Mouse (Mus musculus): ENCODE data around the gene Sfxn3. TPM values are rescaled to one million over a fixed set of nuclear protein-coding genes. Genes with fewer than 3 reads are reported as not detected.

The Sfxn3 gene
- polyA plus RNA-seq, 1 experiment from 2014 or later: 32.1 TPM

- peaks cover 94% of the 10 kb centered on the region for H3K27me3 ChIP-seq
- no peak overlapping the region for H3K27ac ChIP-seq (replicated peaks)
- H3K9me3 ChIP-seq: no peaks in the 10 kb centered on the region
- WGBS: under 1% methylated on average over 17 of the region's 17 CpGs
- peak overlapping the region; percentile 50 for H3K4me2 ChIP-seq (replicated peaks)
- peak overlapping the region; percentile 35 for H3K4me3 ChIP-seq
- H3K36me3 ChIP-seq: no peaks in the 10 kb centered on the region
- H3K4me1 ChIP-seq: peaks cover 35% of the 10 kb centered on the region
- no peak for ATAC-seq (ENCODE audit: low FRiP score, low read depth)
- H3K9ac ChIP-seq (replicated peaks): peak overlapping the region; percentile 31; the same call in 1 of the 2 replicates
Observed at GRCm38 (mm10) chr19:45080711-45081110, 33.4 kb downstream of the Sfxn3 start.

- no peak for ATAC-seq (ENCODE audit: low FRiP score, low read depth)
- Histone ChIP-seq H3K4me1 (peaks cover 31% of the 10 kb centered on the region), H3K4me3 (peak overlapping the region; percentile 35; the same call in 1 of the 2 replicates), H3K4me2 (replicated peaks) (peak overlapping the region; percentile 50), H3K9ac (replicated peaks) (no peak overlapping the region), H3K9me3 (no peaks in the 10 kb centered on the region), H3K27me3 (peaks cover 94% of the 10 kb centered on the region), H3K27ac (replicated peaks) (no peak overlapping the region), H3K36me3 (no peaks in the 10 kb centered on the region)
- 3% methylated on average over 5 of the region's 5 CpGs for WGBS
Observed at GRCm38 (mm10) chr19:45081279-45081678, 34.0 kb downstream of the Sfxn3 start.

DNA sequence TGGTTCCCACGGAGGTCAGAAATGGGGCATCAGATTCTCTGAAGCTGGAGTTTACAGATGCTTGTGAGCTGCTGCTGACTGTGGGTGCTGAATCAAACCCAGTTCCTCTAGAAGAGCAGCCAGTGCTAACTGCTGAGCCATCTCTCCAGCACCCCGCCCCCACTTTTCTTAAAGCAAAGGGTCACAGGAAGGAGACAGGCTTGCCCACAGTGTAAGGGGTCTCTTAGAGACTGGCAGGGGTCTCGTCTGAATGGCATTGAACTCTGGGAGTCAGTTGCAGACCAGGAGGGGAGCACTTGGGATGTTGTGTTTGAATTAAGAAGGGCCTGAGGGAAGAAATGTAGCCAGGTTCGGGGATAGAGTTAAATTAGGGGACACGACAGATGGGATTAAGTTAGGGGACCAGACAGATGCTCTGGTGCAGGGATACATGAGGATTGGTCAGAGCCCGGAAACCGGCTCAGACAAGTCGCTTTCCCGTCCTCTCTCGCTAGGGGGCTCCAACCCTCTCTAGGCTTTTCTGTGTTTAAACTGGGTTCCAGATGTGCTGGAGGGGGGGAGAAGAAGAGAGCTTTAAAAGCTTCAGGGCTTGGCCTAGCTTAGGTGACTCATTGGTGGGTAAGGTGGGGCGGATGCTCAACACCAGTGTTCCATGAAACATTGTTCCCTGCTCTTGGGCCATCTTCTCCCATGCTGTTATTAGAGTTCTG is 34.7 kb downstream of the Sfxn3 start:
- Histone ChIP-seq H3K36me3 (no peaks in the 10 kb centered on the region), H3K27ac (replicated peaks) (no peak overlapping the region), H3K4me2 (replicated peaks) (no peak overlapping the region), H3K4me1 (peaks cover 24% of the 10 kb centered on the region), H3K27me3 (peaks cover 94% of the 10 kb centered on the region), H3K4me3 (no peak overlapping the region), H3K9me3 (no peaks in the 10 kb centered on the region), H3K9ac (replicated peaks) (no peak overlapping the region)
- ATAC-seq (ENCODE audit: low FRiP score, low read depth): no peak
- WGBS: 17% methylated on average over 11 of the region's 11 CpGs

DNA sequence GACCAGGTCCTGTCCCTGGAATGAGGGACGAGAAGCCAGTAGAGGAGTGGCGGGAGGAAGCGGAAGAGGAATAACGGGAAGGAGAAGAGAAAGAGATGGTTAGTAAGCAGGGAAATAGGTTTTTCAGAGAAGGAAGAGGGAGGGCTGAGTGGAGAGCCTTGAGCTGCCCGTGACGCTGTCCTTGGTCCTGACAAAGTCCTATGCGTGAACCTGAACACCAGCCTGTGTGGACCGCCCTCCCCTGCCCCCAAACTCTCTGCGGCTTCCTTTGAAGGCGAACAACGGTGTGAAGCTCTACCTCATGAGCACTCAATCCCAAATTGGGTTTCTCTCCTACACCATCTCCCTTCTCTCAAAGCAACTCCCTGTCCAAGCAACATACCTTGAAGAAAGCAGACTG is 50.6 kb downstream of the Sfxn3 start:
- Histone ChIP-seq H3K27ac (replicated peaks) (no peak overlapping the region), H3K4me2 (replicated peaks) (no peak overlapping the region), H3K4me3 (no peak overlapping the region), H3K4me1 (no peaks in the 10 kb centered on the region), H3K9ac (replicated peaks) (no peak overlapping the region), H3K36me3 (no peaks in the 10 kb centered on the region), H3K9me3 (no peaks in the 10 kb centered on the region), H3K27me3 (peaks cover 16% of the 10 kb centered on the region)
- 30% methylated on average over 10 of the region's 11 CpGs for WGBS
- no peak for ATAC-seq (ENCODE audit: low FRiP score, low read depth)

GRCm38 (mm10) chr19:45100486-45101270 is 53.4 kb downstream of the Sfxn3 start:
- H3K27ac ChIP-seq (replicated peaks): no peak overlapping the region
- ATAC-seq (ENCODE audit: low FRiP score, low read depth): no peak
- whole genome bisulfite sequencing: 77% methylated on average over 8 of the region's 8 CpGs

GRCm38 (mm10) chr19:45105591-45105990 is 58.3 kb downstream of the Sfxn3 start:
- Histone ChIP-seq H3K27ac (replicated peaks) (no peak overlapping the region), H3K4me3 (no peak overlapping the region), H3K36me3 (no peaks in the 10 kb centered on the region), H3K27me3 (peaks cover 52% of the 10 kb centered on the region), H3K4me1 (no peaks in the 10 kb centered on the region), H3K4me2 (replicated peaks) (no peak overlapping the region), H3K9ac (replicated peaks) (no peak overlapping the region), H3K9me3 (no peaks in the 10 kb centered on the region)
- no peak for ATAC-seq (ENCODE audit: low FRiP score, low read depth)
- WGBS: 53% methylated on average over 1 of the region's 1 CpGs

More at GRCm38 (mm10) chr19:45100486-45101270, 53.4 kb downstream of the Sfxn3 start:
- Histone ChIP-seq H3K27me3 (peaks cover 34% of the 10 kb centered on the region), H3K36me3 (no peaks in the 10 kb centered on the region), H3K9ac (replicated peaks) (no peak overlapping the region), H3K4me1 (no peaks in the 10 kb centered on the region), H3K4me3 (no peak overlapping the region), H3K4me2 (replicated peaks) (no peak overlapping the region), H3K9me3 (no peaks in the 10 kb centered on the region)

Other genes starting within 250 kb of the Sfxn3 start
- gene Slf2, start 116.4 kb upstream of the Sfxn3 start, polyA plus RNA-seq (2016; fragmentation: Nextera tagmentation; extraction: Ambion mirVana): 40.7 and 42.9 TPM in 2 replicates
- 8.8 TPM in 2 replicates for gene Sema4g, start 58.4 kb upstream of the Sfxn3 start, polyA plus RNA-seq (2016; fragmentation: Nextera tagmentation; extraction: Ambion mirVana)
- 24.1 and 24.5 TPM in 2 replicates for gene Twnk, start 41.8 kb upstream of the Sfxn3 start, polyA plus RNA-seq (2016; fragmentation: Nextera tagmentation; extraction: Ambion mirVana)
- gene Mrpl43, start 41.1 kb upstream of the Sfxn3 start, polyA plus RNA-seq (2016; fragmentation: Nextera tagmentation; extraction: Ambion mirVana): 70.3 and 78.7 TPM in 2 replicates
- 69.5 and 70.3 TPM in 2 replicates for gene Lzts2, start 33.1 kb upstream of the Sfxn3 start, polyA plus RNA-seq (2016; fragmentation: Nextera tagmentation; extraction: Ambion mirVana)
- gene Pdzd7, start 1.8 kb upstream of the Sfxn3 start, polyA plus RNA-seq (2016; fragmentation: Nextera tagmentation; extraction: Ambion mirVana): 0.46 and 0.84 TPM in 2 replicates
- gene Kazald1, start 27.7 kb downstream of the Sfxn3 start, polyA plus RNA-seq (2016; fragmentation: Nextera tagmentation; extraction: Ambion mirVana): 0.71 and 0.97 TPM in 2 replicates
- gene Tlx1, start 103.2 kb downstream of the Sfxn3 start, polyA plus RNA-seq (2016; fragmentation: Nextera tagmentation; extraction: Ambion mirVana): 0.48 and 0.75 TPM in 2 replicates
- 0.06 and 0.12 TPM in 2 replicates for gene Lbx1, start 188.3 kb downstream of the Sfxn3 start, polyA plus RNA-seq (2016; fragmentation: Nextera tagmentation; extraction: Ambion mirVana)

Measured in midbrain, embryonic 12.5 days (tissue).